Mouse (Mus musculus) olfactory bulb, adult 2 months (tissue): ENCODE measurements at regions not wholly inside any gene's neighbourhood (a gene's known extent, or its start where the extent isn't known, plus 50 kb on each side); places are given as distances from the start of the nearest gene placed in this dataset.

Source experiments
- CTCF ChIP-seq: fragments of 200-500 bp; IDR thresholded peaks from 2 replicates; pipeline ENCODE4 v1.5.1; 2012; ENCODE audit warnings: low read depth, mild to moderate bottlenecking, low read length, moderate library complexity; ENCODE audit not compliant: insufficient read depth
- POLR2A ChIP-seq: fragments of 200-500 bp; IDR thresholded peaks from 2 replicates; pipeline ENCODE4 v1.6.1; 2012; ENCODE audit warnings: mild to moderate bottlenecking, low read depth, low read length, moderate library complexity; ENCODE audit not compliant: insufficient read depth

GRCm38 (mm10) chr13:97555312-97555711 is 205.1 kb downstream of the Gm10260 start:
- TF ChIP-seq CTCF (no peak), POLR2A (no peak)
